ENCODE assay signal across 8 mouse cellular contexts in the genomic region with DNA sequence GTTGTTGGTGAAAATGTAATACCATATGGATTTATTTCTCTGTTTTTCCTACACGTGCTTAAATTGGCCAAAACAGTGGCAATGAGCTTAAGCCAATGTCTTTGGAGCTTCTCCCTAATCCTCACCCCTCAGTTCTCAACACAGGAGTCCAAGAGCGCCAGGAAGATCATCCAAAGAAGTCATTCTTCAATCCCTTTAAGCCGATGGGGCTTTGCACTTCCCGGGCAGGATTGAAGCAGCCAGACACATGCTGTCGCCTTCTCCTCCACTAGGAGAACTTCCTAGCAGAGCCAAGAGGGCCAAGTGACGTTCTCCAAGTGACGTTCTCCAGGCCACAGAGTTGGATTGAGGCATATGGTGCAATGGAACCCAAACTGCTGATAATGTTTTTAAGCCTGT.
DNase-seq lines count a peak whose midpoint lies in the region; ATAC-seq and TF ChIP-seq lines count a peak whose summit lies in the region.

No protein-coding gene starts in this region.

- DNase-seq in lung, embryonic 14.5 days: peak; percentile 66
- DNase-seq in lung, postnatal 25 days (ENCODE audit: low spot score): no peak
- peak; percentile 31 for DNase-seq in embryo, embryonic 10.5 days (ENCODE audit: low spot score)
- DNase-seq in heart, adult 9 months (ENCODE audit: low spot score in 2 of 2): peak; percentile 37 to 43
- DNase-seq in limb, embryonic 14.5 days (ENCODE audit: low spot score): peak; percentile 18
- no peak for DNase-seq in left cerebral cortex, adult 11 months (ENCODE audit: low spot score)

- peak; percentile 54 for TF ChIP-seq CTCF in lung, embryonic 14.5 days (IDR thresholded peaks at IDR 0.05; ENCODE audit: low read depth)

- H3K9ac ChIP-seq in lung, embryonic 14.5 days: no peak overlapping the region
- no peak overlapping the region for H3K9ac ChIP-seq in limb, embryonic 14.5 days (ENCODE audit: low read depth, low read length, severe bottlenecking)

- no peak for TF ChIP-seq POLR2A in limb, embryonic 14.5 days (IDR thresholded peaks at IDR 0.05; ENCODE audit: borderline replicate concordance, extremely low read depth, insufficient read depth, insufficient read length)

- no peak overlapping the region for H3K4me3 ChIP-seq in lung, embryonic 14.5 days (ENCODE audit: low read depth, low read length)
- H3K4me3 ChIP-seq in limb, embryonic 14.5 days (replicated peaks; ENCODE audit: low read length): no peak overlapping the region

- no peaks in the 10 kb centered on the region for H3K27me3 ChIP-seq in lung, embryonic 14.5 days (ENCODE audit: insufficient read depth, low read length)
- no peaks in the 10 kb centered on the region for H3K27me3 ChIP-seq in limb, embryonic 14.5 days (ENCODE audit: control insufficient read depth, insufficient read depth, low read length)

- WGBS in lung, embryonic 14.5 days: 38% methylated on average over 7 of the region's 7 CpGs
- 39% methylated on average over 7 of the region's 7 CpGs for WGBS in limb, embryonic 14.5 days

- ATAC-seq in lung, embryonic 14.5 days (ENCODE audit: insufficient read depth): peak; percentile 73
- ATAC-seq in limb, embryonic 14.5 days (ENCODE audit: low FRiP score, low read depth): 0 out of 2 replicates have a peak, but pooled peaks have one; percentile 34
- no peak for ATAC-seq in megakaryocyte progenitor cell, adult 5-6 weeks (replicated peaks; ENCODE audit: poor library complexity)
- ATAC-seq in megakaryocyte, adult 5-6 weeks (ENCODE audit: poor library complexity, severe bottlenecking): no peak

- no peaks in the 10 kb centered on the region for H3K9me3 ChIP-seq in lung, embryonic 14.5 days (ENCODE audit: low read depth, low read length)
- H3K9me3 ChIP-seq in limb, embryonic 14.5 days (ENCODE audit: control insufficient read depth, low read length): no peaks in the 10 kb centered on the region

- no peak overlapping the region for H3K4me2 ChIP-seq in lung, embryonic 14.5 days
- H3K4me2 ChIP-seq in limb, embryonic 14.5 days (replicated peaks; ENCODE audit: low read depth, low read length, severe bottlenecking): no peak overlapping the region

- no peak overlapping the region for H3K27ac ChIP-seq in lung, embryonic 14.5 days (ENCODE audit: low read depth)
- no peak overlapping the region for H3K27ac ChIP-seq in limb, embryonic 14.5 days (replicated peaks; ENCODE audit: low read depth, low read length)

- H3K4me1 ChIP-seq in lung, embryonic 14.5 days (ENCODE audit: insufficient read depth): peaks cover 15% of the 10 kb centered on the region; the same call in 1 of the 2 replicates
- H3K4me1 ChIP-seq in limb, embryonic 14.5 days (ENCODE audit: control insufficient read depth, insufficient read depth, low read length): peaks cover 8% of the 10 kb centered on the region

- no peaks in the 10 kb centered on the region for H3K36me3 ChIP-seq in lung, embryonic 14.5 days (ENCODE audit: insufficient read depth)
- H3K36me3 ChIP-seq in limb, embryonic 14.5 days (ENCODE audit: control insufficient read depth, insufficient read depth, low read length): no peaks in the 10 kb centered on the region

Comparison
In these comparisons a context has a peak if more than half of its experiments do, and no peak if none do; other contexts are left out.
1. DNase-seq: peak in lung, embryonic 14.5 days (single experiment), embryo, embryonic 10.5 days (single experiment), heart, adult 9 months (2 of 2) and limb, embryonic 14.5 days (single experiment); none in lung, postnatal 25 days (single experiment) and left cerebral cortex, adult 11 months (single experiment).
2. ATAC-seq: peak in lung, embryonic 14.5 days (single experiment) and limb, embryonic 14.5 days (single experiment); none in megakaryocyte progenitor cell, adult 5-6 weeks (single experiment) and megakaryocyte, adult 5-6 weeks (single experiment).